9 mouse cellular contexts compared by ENCODE assay signal in the genomic region with DNA sequence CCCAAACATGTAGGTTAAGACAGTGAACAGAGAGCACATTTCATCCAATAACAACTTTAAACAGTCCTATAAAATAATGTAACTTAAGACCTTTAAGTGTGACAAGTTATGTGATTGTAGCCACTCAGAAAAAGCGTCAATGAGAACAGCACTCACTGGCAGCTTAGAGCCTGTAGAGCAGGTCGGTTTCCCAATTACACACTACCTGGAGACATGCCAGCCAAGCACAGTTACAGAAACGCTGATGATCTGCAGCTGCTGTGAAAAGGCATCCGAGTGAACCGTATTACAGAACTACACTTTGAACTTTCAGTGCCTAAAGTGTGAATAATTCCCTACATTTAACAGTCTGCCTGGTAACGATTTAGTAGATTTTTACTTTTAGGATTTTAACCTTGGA. TPM values are rescaled to one million over a fixed set of nuclear protein-coding genes. Genes with fewer than 3 reads are reported as not detected.
DNase-seq lines count a peak whose midpoint lies in the region; ATAC-seq and TF ChIP-seq lines count a peak whose summit lies in the region.
"Had no signal": no experiment of that assay in that cellular context is flagged by ENCODE, and none has a peak within 500 bp of the region (broad histone marks: within the 10 kb centered on the region; RNA-seq: fewer than 3 reads in every experiment).

No protein-coding gene starts in this region.

- H3K4me1 ChIP-seq in heart, embryonic 12.5 days (replicated peaks): no peaks in the 10 kb centered on the region
- H3K4me1 ChIP-seq in liver, adult 2 months (ENCODE audit: control insufficient read depth, insufficient read depth, low read length): no peaks in the 10 kb centered on the region
- H3K4me1 ChIP-seq in liver, embryonic 11.5 days (replicated peaks; ENCODE audit: control insufficient read depth, insufficient read depth, low read length): no peaks in the 10 kb centered on the region
- no peaks in the 10 kb centered on the region for H3K4me1 ChIP-seq in intestine, postnatal 0 days (replicated peaks; ENCODE audit: control insufficient read depth, insufficient read depth, low read length)
- H3K4me1 ChIP-seq: hindbrain, embryonic 12.5 days had no signal

- TF ChIP-seq POLR2A in liver, adult 2 months (IDR thresholded peaks at IDR 0.05; ENCODE audit: extremely low read depth, insufficient read depth, low read length): no peak

- no peak overlapping the region for H3K27ac ChIP-seq in heart, embryonic 12.5 days (ENCODE audit: poor library complexity, severe bottlenecking)
- H3K27ac ChIP-seq in liver, adult 2 months (replicated peaks; ENCODE audit: insufficient read depth, low read depth, low read length): no peak overlapping the region
- H3K27ac ChIP-seq in liver, embryonic 11.5 days (ENCODE audit: low read depth, low read length): no peak overlapping the region
- H3K27ac ChIP-seq in intestine, postnatal 0 days (ENCODE audit: low read depth, low read length): no peak overlapping the region
- H3K27ac ChIP-seq: hindbrain, embryonic 12.5 days; layer of hippocampus, adult 2 months had no signal

- H3K9ac ChIP-seq in heart, embryonic 12.5 days: no peak overlapping the region
- no peak overlapping the region for H3K9ac ChIP-seq in liver, adult 2 months (ENCODE audit: low read depth, low read length)
- no peak overlapping the region for H3K9ac ChIP-seq in liver, embryonic 11.5 days (ENCODE audit: low read depth, low read length)
- no peak overlapping the region for H3K9ac ChIP-seq in intestine, postnatal 0 days (ENCODE audit: low read depth, low read length)
- H3K9ac ChIP-seq: hindbrain, embryonic 12.5 days had no signal

- no peak for TF ChIP-seq CTCF in liver, adult 2 months (IDR thresholded peaks at IDR 0.05; ENCODE audit: low read depth, low read length)
- no peak for TF ChIP-seq CTCF in intestine, postnatal 0 days (IDR thresholded peaks at IDR 0.05; ENCODE audit: low read depth)

- no peaks in the 10 kb centered on the region for H3K9me3 ChIP-seq in heart, embryonic 12.5 days (replicated peaks)
- no peaks in the 10 kb centered on the region for H3K9me3 ChIP-seq in liver, embryonic 11.5 days (ENCODE audit: control insufficient read depth, low read length)
- H3K9me3 ChIP-seq in intestine, postnatal 0 days (ENCODE audit: control insufficient read depth): no peaks in the 10 kb centered on the region
- H3K9me3 ChIP-seq: hindbrain, embryonic 12.5 days had no signal

- H3K36me3 ChIP-seq in heart, embryonic 12.5 days: peaks cover 28% of the 10 kb centered on the region
- H3K36me3 ChIP-seq in liver, adult 2 months (ENCODE audit: control insufficient read depth, insufficient read depth, low read length): peaks cover 32% of the 10 kb centered on the region
- peaks cover 20% of the 10 kb centered on the region for H3K36me3 ChIP-seq in liver, embryonic 11.5 days (ENCODE audit: control insufficient read depth, insufficient read depth, low read length)
- peaks cover 38% of the 10 kb centered on the region for H3K36me3 ChIP-seq in intestine, postnatal 0 days (ENCODE audit: control insufficient read depth, insufficient read depth)

- no peak for ATAC-seq in heart, embryonic 12.5 days (ENCODE audit: insufficient number of reproducible peaks, low FRiP score)
- ATAC-seq in liver, embryonic 11.5 days (replicated peaks; ENCODE audit: low FRiP score): no peak
- no peak for ATAC-seq in intestine, postnatal 0 days

- no peak overlapping the region for H3K4me3 ChIP-seq in heart, embryonic 12.5 days
- H3K4me3 ChIP-seq in liver, adult 2 months (ENCODE audit: insufficient read depth, low read depth, low read length): no peak overlapping the region
- H3K4me3 ChIP-seq in liver, embryonic 11.5 days (ENCODE audit: low read depth, low read length): no peak overlapping the region
- H3K4me3 ChIP-seq in intestine, postnatal 0 days (ENCODE audit: low read depth, low read length): no peak overlapping the region
- H3K4me3 ChIP-seq: hindbrain, embryonic 12.5 days; layer of hippocampus, adult 2 months had no signal

- H3K4me2 ChIP-seq in heart, embryonic 12.5 days: no peak overlapping the region
- no peak overlapping the region for H3K4me2 ChIP-seq in liver, embryonic 11.5 days
- H3K4me2 ChIP-seq in intestine, postnatal 0 days (replicated peaks; ENCODE audit: low read depth): no peak overlapping the region
- H3K4me2 ChIP-seq: hindbrain, embryonic 12.5 days had no signal

- H3K27me3 ChIP-seq in heart, embryonic 12.5 days (replicated peaks): no peaks in the 10 kb centered on the region
- no peaks in the 10 kb centered on the region for H3K27me3 ChIP-seq in liver, adult 2 months (ENCODE audit: control insufficient read depth, insufficient read depth, low read length)
- H3K27me3 ChIP-seq in liver, embryonic 11.5 days (replicated peaks; ENCODE audit: control insufficient read depth, insufficient read depth, low read length): no peaks in the 10 kb centered on the region
- no peaks in the 10 kb centered on the region for H3K27me3 ChIP-seq in intestine, postnatal 0 days (replicated peaks; ENCODE audit: control insufficient read depth, insufficient read depth, low read length)
- H3K27me3 ChIP-seq: hindbrain, embryonic 12.5 days had no signal

- no peaks in the 10 kb centered on the region for H3K79me2 ChIP-seq in liver, adult 2 months (ENCODE audit: control insufficient read depth, insufficient read depth, low read length)

- 78% methylated on average over 6 of the region's 6 CpGs for WGBS in heart, embryonic 12.5 days
- WGBS in liver, adult 2 months: 44% methylated on average over 6 of the region's 6 CpGs
- 89% methylated on average over 6 of the region's 6 CpGs for WGBS in liver, embryonic 11.5 days
- 62% methylated on average over 6 of the region's 6 CpGs for WGBS in intestine, postnatal 0 days

- DNase-seq in heart, adult 11 months: peak; percentile 87
- peak; percentile 32 for DNase-seq in liver, adult 2 months (ENCODE audit: extremely low read depth, low read depth, low spot score)
- DNase-seq in liver, embryonic 11.5 days (ENCODE audit: low spot score): no peak
- peak; percentile 43 for DNase-seq in heart, postnatal 4 days
- peak; percentile 24 for DNase-seq in lung, postnatal 4 days

RNA-seq across cellular contexts. Expression of a gene that starts 13.0 kb away (rescaled TPM):
- 10.7 and 11.3 TPM in 2 replicates for polyA plus RNA-seq in heart, embryonic 12.5 days (2016; fragmentation: Nextera tagmentation; extraction: Ambion mirVana)
- total RNA-seq in liver, adult 2 months (2014; rRNA removed): 2.2 and 3.0 TPM in 2 replicates
- polyA plus RNA-seq in liver, adult 2 months (2012; rRNA removed): 2.8 and 3.4 TPM in 2 replicates
- 18.1 and 21.0 TPM in 2 replicates for polyA plus RNA-seq in liver, embryonic 11.5 days (2014; fragmentation: Nextera tagmentation; extraction: Ambion mirVana)
- total RNA-seq in heart, postnatal 4 days (2021): 10 to 100 TPM; 13.6 to 15.1 TPM
- polyA plus RNA-seq in intestine, postnatal 0 days (2015; fragmentation: Nextera tagmentation; extraction: Ambion mirVana): 9.6 TPM in 2 replicates
